Mouse (Mus musculus) effector memory CD4-positive, alpha-beta T cell, adult 5 months (primary cell): ENCODE data around the gene C2cd2l. TPM values are rescaled to one million over a fixed set of nuclear protein-coding genes. Genes with fewer than 3 reads are reported as not detected.

ENCODE experiments used
- polyA plus RNA-seq: library from polyadenylated mRNA; unstranded; fragments of 100-300 nt; shearing (Covaris generic); gene quantifications from one replicate; pipeline ENCODE4 v1.2.1, GENCODE M21; 2017

The C2cd2l gene
- polyA plus RNA-seq = 17.8 TPM

DNA sequence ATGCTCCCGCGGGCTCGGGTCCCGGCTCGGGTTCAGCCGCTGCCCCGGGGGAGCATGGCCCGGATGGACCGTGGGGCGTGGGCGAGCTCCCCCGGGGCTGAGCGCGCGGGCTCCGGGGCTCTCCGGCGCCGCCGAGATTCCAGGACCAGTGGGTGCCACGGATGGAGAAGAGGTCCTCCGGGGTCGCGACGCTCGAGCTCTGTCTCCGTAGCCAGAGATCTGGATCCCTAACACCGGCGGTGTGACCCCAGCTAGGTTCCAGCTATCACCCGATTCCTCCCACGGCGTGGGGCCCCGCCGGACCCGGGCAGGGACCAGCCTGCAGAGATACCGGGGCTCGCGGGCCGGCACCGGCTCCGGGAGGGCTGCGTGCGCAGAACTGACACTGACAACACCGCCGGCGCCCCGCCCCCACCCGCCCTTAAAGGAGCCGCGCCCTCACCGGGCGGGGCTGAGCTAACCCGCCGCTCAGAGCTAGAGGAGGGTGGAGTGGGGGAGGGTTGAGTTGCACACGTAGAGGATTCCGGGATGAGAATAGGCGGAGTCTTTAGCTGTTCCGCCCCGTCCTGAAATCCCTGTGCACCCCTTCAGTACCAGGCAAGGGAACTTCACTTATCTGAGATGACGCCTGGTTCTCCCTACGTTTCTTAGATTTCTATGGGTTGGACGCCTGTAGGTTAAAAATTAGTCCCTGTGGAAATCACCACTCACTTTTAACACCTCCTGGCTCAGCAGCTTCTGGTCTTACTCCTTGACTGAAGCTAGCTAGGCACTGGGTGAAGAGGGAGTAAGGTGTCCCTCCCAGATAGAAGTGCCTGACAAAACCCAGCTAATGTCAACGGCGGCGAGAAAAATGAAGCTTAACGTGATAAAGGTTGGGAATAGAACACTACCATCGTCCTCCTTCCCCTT is at the start of gene C2cd2l:
Gene C2cd2l, minus strand, starts transcription at position 399 of the 912 bp plus-strand sequence.

DNA sequence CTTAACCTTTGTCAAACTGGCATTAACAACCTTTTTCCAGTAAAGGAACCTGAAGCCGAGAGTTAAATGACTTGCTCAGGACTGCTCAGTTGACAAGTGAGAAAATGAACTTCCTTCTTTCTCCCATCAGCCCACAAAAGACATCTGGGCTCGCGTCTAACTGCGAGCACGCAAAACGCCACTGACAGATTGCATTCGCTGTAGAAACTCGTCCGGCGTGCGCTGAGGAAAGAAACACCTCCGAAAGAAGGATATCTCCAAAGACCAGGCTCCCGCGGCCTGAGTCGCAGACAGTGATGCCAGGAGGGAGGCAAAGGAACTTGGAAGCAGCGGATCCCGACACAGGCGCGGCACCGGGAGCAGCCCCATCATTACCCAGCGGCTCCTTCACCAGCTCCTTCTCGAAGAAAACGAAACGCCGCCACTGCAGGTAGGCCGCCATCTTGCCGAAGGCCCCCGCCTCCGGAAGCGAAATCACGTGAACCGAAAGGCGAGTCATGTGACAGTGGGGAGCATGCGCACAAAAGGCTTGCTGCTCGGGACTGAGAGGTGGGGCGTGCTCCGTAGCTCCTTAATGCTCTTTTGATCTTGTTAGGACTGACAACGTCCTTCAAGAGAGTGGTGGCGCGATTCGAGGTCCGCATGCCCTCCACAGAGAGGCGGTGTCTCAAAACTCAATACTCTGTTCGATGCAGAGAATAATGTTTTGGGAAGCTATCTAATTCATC is 41.3 kb upstream of the C2cd2l start, which contains the start of gene Vps11:
Gene Vps11, minus strand, starts transcription at position 481 of the 728 bp plus-strand sequence.

DNA sequence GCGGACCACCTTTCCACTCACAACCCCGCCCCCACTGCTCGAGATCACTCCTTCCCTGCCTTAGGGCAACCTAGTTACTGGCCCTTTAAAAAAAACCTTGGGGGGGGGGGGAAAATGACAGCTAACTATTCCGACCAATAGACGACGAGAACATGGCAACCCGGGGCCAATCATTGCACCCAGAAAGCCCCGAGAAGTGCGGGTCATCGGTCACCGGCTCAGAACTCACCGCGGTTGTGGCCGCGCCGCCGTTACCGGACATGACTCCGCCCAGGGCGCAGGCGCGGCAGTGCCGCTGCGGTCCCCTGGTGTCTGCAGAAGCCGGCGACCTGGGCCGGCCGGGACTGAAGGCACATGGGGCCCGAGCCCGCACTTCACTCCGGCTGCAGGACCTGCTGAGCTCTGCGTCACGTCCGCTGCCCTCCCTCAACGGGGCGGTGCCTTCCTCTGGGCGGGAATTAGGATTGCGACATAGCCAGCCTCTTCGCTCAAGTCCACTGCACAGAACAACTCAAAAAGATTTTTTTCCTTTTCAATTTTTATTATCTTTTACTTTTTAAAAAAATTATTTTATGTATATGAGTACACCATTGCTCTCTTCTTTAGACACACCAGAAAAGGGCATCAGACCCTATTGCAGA is 23.8 kb upstream of the C2cd2l start, which contains the start of gene Hmbs:
Gene Hmbs, minus strand, starts transcription at position 448 of the 641 bp plus-strand sequence.

DNA sequence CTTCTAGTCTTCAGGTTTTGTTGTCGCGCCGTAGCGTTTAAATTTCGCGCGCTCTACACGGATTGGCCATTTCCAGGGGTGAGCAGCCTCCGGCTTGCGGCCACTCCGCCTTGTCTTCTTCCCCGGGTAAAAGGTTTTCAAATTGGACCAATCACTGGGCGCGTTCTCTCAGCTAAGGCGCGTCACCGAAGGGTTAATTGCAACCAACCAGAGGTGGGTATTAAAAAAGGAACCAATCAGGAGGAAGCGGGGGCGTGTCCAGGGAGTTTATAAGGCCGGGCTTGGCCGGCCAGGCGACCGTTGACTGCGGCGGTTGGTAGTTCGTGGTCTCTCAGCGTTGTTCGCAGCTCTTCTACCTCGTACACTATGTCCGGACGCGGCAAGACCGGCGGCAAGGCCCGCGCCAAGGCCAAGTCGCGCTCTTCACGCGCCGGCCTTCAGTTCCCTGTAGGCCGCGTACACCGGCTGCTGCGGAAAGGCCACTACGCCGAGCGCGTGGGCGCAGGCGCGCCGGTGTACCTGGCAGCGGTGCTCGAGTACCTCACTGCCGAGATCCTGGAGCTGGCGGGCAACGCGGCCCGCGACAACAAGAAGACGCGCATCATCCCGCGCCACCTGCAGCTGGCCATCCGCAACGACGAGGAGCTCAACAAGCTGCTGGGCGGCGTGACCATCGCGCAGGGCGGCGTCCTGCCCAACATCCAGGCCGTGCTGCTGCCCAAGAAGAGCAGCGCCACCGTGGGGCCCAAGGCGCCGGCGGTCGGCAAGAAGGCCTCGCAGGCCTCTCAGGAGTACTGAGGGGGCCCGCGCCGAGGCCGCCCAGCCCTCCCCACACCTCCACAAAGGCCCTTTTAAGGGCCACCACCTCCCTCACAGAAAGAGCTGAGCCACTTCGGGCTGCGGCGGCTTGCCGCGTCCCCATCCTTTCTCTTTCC is 14.6 kb upstream of the C2cd2l start, which contains the start of gene H2afx:
Gene H2afx, plus strand, starts transcription at position 299 of the 935 bp plus-strand sequence.

DNA sequence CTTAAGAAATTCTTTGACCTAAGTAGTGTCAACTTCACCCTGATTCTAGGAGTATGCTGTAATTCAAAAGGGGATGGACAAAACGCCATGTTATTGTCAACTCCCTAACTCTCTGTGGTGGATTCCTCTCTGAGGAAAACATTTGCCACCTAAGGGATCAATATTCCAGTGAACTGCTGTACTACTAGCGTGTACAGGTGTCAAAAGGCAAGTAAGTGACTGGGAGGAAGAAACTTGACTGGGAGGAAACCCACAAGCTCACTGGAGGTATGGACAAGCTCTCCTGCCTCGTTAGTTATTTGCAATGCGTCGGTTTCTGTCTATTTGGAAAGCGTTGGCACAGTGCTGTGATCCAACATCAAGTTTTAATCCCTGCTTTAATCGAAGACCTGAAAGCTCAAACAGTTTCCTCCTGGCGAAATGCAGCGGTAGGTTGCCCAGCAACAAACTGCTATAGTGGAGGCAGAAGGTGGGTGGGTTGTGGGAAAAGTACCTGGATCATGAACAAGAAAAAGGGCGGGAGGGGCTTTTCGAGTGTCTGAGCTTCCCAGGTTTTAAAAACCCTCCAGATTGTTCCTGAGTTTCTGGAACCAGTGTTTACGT is 5.8 kb upstream of the C2cd2l start, which contains the start of gene Dpagt1:
Gene Dpagt1, plus strand, starts transcription at position 252 of the 603 bp plus-strand sequence.

DNA sequence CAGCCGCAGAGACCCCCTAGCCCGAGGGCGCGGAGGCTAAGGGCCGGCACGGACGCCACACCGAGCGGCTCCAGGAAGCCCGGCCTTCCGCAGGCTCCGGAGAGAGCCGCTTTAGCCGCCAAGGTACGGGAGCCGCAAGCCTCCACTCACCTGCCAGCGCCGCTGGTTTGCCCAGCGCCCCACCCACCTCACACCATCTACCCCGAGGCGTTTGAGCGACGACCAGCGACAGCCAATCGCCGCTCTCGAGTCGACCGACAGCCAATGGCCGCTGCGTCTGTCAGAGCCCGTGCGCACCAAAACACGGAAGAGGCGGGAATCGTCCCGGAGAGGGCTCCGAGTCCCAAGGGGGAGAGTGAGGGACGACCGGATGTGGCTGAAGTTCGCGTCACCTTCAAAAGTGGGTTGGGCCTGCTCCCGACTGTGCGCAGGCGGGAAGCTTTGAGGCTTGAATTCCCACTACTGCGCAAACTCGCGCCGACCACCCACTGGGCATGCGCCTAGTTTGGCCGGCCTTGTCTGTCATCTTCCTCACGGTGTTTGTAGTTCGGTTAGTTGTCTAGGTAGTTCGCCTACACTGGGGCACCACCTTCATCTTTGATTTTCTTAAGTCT is 14.5 kb downstream of the C2cd2l start, which contains the start of gene Hinfp:
Gene Hinfp, minus strand, starts transcription at position 206 of the 614 bp plus-strand sequence.

DNA sequence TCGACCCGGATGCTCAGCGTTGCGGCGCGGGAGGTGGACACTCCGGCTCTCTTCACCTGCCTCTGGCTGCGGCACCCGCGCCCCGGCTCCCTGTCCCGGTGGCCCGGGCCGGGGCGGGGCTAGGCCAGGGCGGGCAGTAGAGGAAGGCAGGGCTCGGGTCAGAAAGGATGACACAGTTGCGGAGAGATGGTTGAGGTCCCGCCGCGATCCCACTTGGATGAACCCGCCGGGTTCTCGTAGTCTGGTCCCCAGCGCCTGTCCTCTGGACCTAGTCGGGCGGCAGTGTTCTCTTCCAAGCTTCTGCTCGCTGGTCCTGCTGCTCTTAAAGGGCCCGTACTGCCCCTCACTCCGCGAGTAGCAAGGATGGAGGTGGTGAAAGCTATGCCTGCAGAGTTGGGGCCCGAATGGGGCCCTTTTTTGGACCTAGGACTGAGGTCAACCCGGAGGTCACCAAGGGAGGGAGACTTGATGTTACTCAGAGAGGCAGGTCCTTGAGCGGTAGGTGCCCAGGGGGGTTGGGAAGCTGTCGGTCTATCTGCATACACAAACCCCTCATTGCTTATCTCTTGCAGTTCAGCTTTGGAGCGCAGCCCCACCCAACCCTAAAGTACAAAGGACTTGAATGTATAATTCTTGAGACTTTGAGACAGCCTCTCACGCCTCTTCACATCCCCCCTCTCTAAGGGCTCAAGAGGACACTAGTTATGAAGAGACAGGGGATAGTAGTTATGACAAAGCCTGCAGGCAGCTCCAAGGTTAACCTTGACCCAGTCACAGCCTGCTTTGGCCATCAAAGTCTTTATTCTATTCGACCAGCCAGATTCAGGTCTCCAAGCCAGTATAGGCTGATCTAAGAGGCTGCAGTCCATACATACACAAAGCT is 31.8 kb downstream of the C2cd2l start, which contains the start of gene Abcg4:
Gene Abcg4, minus strand, starts transcription at position 540 of the 883 bp plus-strand sequence.

DNA sequence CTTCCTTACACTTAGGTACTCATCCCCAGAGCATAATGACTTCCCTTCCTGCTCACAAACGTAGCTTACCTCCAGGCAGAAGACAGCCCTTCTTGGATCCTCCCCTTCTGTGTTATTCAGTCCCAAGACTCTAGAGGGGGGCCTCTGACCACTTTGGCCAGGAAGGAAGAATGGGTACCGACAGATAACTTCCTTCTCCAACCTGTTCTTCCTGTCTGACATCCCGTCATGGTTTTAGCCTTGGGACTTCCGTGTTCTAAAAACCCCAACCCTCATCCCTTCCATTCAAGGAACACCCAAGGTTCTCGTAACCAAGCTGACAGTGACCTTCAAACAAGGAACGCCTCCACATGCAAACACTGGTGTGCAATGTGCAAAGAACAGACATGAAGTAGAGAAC is 51.7 kb downstream of the C2cd2l start, which contains the start of gene Nlrx1:
Gene Nlrx1, minus strand, starts transcription at position 168 of the 400 bp plus-strand sequence.

Other genes with a start within 250 kb of the C2cd2l start
- gene Mfrp, start 218.6 kb downstream of the C2cd2l start, polyA plus RNA-seq = not detected
- gene C1qtnf5, start 213.0 kb downstream of the C2cd2l start, polyA plus RNA-seq = not detected
- not detected for gene Gm49380, start 206.8 kb downstream of the C2cd2l start, polyA plus RNA-seq
- gene Rnf26, start 206.8 kb downstream of the C2cd2l start, polyA plus RNA-seq = 19.4 TPM
- 0.36 TPM for gene Mcam, start 185.8 kb downstream of the C2cd2l start, polyA plus RNA-seq
- gene Cbl, start 86.2 kb downstream of the C2cd2l start, polyA plus RNA-seq = 41.9 TPM
- not detected for gene Ccdc153, start 79.6 kb downstream of the C2cd2l start, polyA plus RNA-seq
- gene Pdzd3, start 68.8 kb downstream of the C2cd2l start, polyA plus RNA-seq = 0.29 TPM
- 5.8 TPM for gene Nlrx1, start 51.7 kb downstream of the C2cd2l start, polyA plus RNA-seq
- not detected for gene Abcg4, start 31.7 kb downstream of the C2cd2l start, polyA plus RNA-seq
- gene Hinfp, start 14.6 kb downstream of the C2cd2l start, polyA plus RNA-seq = 41.8 TPM
- gene Dpagt1, start 5.7 kb upstream of the C2cd2l start, polyA plus RNA-seq = 10.2 TPM
- gene H2afx, start 14.4 kb upstream of the C2cd2l start, polyA plus RNA-seq = 51.5 TPM
- gene Hmbs, start 23.9 kb upstream of the C2cd2l start, polyA plus RNA-seq = 16.5 TPM
- 60.2 TPM for gene Vps11, start 41.4 kb upstream of the C2cd2l start, polyA plus RNA-seq
- gene Hyou1, start 59.2 kb upstream of the C2cd2l start, polyA plus RNA-seq = 16.7 TPM
- 12.4 TPM for gene Slc37a4, start 76.6 kb upstream of the C2cd2l start, polyA plus RNA-seq
- gene Rps25, start 86.9 kb upstream of the C2cd2l start, polyA plus RNA-seq = 1,991 TPM
- 84.5 TPM for gene Trappc4, start 87.3 kb upstream of the C2cd2l start, polyA plus RNA-seq
- 44.7 TPM for gene Ccdc84, start 98.3 kb upstream of the C2cd2l start, polyA plus RNA-seq
- 0.64 TPM for gene Foxr1, start 120.9 kb upstream of the C2cd2l start, polyA plus RNA-seq
- not detected for gene Upk2, start 134.7 kb upstream of the C2cd2l start, polyA plus RNA-seq
- gene Bcl9l, start 162.5 kb upstream of the C2cd2l start, polyA plus RNA-seq = 22.4 TPM
- 125 TPM for gene Cxcr5, start 241.6 kb upstream of the C2cd2l start, polyA plus RNA-seq